Mouse (Mus musculus) spleen, adult 2 months (tissue): Measurements from ENCODE around the gene Agr3.

ENCODE experiments used
- CTCF ChIP-seq: fragments of 200-500 bp; IDR thresholded peaks from 2 replicates; pipeline ENCODE4 v1.5.1; 2011; ENCODE audit warnings: mild to moderate bottlenecking, inconsistent platforms; ENCODE audit not compliant: insufficient read depth, insufficient read length, insufficient replicate concordance; ENCODE audit errors: extremely low read depth
- POLR2A ChIP-seq: fragments of 200-500 bp; IDR thresholded peaks from 2 replicates; pipeline ENCODE4 v1.6.1; 2011; ENCODE audit warnings: low read depth, low read length, inconsistent platforms

DNA sequence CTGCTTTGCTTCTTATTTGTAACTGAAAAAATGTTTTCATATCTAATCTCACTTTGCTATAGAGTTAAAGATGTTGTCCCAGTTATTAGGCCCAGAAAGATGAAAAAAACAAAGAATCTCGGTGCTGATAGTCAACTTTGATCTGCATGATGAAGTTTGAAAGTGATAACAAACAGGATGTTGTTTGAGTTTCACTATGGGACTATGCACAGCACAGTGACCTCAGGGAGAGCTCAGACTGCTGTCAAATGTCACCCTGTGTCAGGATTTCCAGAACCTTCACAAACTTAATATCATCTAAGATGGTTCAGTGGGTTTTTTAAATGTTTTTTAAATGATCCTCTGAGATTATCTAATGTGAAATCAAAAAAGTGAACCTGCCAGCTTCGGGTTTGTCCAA lies 2.4 kb downstream of the Agr3 start:
- no peak for TF ChIP-seq POLR2A
- no peak for TF ChIP-seq CTCF
